Mouse (Mus musculus): ENCODE data around the gene Naaladl2. TPM values are rescaled to one million over a fixed set of nuclear protein-coding genes. Genes with fewer than 3 reads are reported as not detected.
"Not testable (repeated sequence)": the region's sequence is repeated elsewhere in the genome, so short reads cannot be mapped to it uniquely, and the experiment has no call there.

Gene Naaladl2
- polyA plus RNA-seq, 1 experiment from 2014 or later = 0.44 TPM

- Histone ChIP-seq H3K4me1 (replicated peaks) (no peaks in the 10 kb centered on the region), H3K4me3 (no peak overlapping the region), H3K9me3 (no peaks in the 10 kb centered on the region), H3K9ac (no peak overlapping the region), H3K36me3 (no peaks in the 10 kb centered on the region), H3K27me3 (no peaks in the 10 kb centered on the region), H3K27ac (no peak overlapping the region), H3K4me2 (no peak overlapping the region)
- WGBS = 75% methylated on average over 4 of the region's 4 CpGs
- ATAC-seq (ENCODE audit: low FRiP score) = no peak
Measured at GRCm38 (mm10) chr3:25074266-25074665, 69.8 kb downstream of the Naaladl2 start.

GRCm38 (mm10) chr3:25073821-25074220 is 70.2 kb downstream of the Naaladl2 start:
- Histone ChIP-seq H3K4me2 (no peak overlapping the region), H3K36me3 (no peaks in the 10 kb centered on the region)
- 46% methylated on average over 6 of the region's 6 CpGs for WGBS

GRCm38 (mm10) chr3:25063217-25063616 is 80.8 kb downstream of the Naaladl2 start:
- H3K4me1 ChIP-seq (replicated peaks) = no peaks in the 10 kb centered on the region
- 93% methylated on average over 4 of the region's 4 CpGs for WGBS
- no peak overlapping the region for H3K9ac ChIP-seq
- no peak overlapping the region for H3K4me2 ChIP-seq
- H3K27me3 ChIP-seq = no peaks in the 10 kb centered on the region
- no peak for ATAC-seq (ENCODE audit: low FRiP score)
- H3K27ac ChIP-seq = no peak overlapping the region
- H3K9me3 ChIP-seq = no peaks in the 10 kb centered on the region
- no peak overlapping the region for H3K4me3 ChIP-seq
- no peaks in the 10 kb centered on the region for H3K36me3 ChIP-seq

More at GRCm38 (mm10) chr3:25073821-25074220, 70.2 kb downstream of the Naaladl2 start:
- Histone ChIP-seq H3K27me3 (no peaks in the 10 kb centered on the region), H3K4me3 (no peak overlapping the region), H3K9me3 (no peaks in the 10 kb centered on the region), H3K4me1 (replicated peaks) (no peaks in the 10 kb centered on the region), H3K9ac (no peak overlapping the region), H3K27ac (no peak overlapping the region)
- no peak for ATAC-seq (ENCODE audit: low FRiP score)

GRCm38 (mm10) chr3:25052975-25053374 is 91.1 kb downstream of the Naaladl2 start:
- Histone ChIP-seq H3K9me3 (no peaks in the 10 kb centered on the region), H3K4me1 (replicated peaks) (no peaks in the 10 kb centered on the region), H3K36me3 (no peaks in the 10 kb centered on the region), H3K27me3 (no peaks in the 10 kb centered on the region), H3K4me3 (no peak overlapping the region), H3K27ac (no peak overlapping the region), H3K4me2 (no peak overlapping the region), H3K9ac (no peak overlapping the region)
- no peak for ATAC-seq (ENCODE audit: low FRiP score)
- 17% methylated on average over 2 of the region's 2 CpGs for WGBS

DNA sequence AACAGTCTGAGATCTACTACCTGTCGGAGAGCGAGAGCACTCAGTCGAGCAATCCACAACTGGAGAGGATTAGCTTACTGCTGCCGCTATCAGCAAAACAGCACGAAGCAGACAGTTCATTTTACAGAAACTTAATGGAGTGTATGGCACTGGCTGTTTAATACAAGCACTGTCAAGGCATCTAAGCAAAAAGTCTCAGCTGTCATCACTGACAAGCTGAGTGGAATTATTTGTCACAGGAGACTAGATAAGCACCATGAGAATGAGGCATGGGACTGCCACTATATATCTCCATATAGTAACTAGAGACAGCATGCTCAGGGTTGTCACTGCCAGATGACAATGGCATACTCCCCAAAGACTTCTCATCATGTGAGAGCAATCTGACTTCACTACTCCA is 124.1 kb downstream of the Naaladl2 start:
- peaks cover 5% of the 10 kb centered on the region for H3K4me1 ChIP-seq (replicated peaks)
- no peak overlapping the region for H3K9ac ChIP-seq
- WGBS = 57% methylated on average over 5 of the region's 5 CpGs
- H3K36me3 ChIP-seq = no peaks in the 10 kb centered on the region
- no peak overlapping the region for H3K4me2 ChIP-seq
- no peak overlapping the region for H3K27ac ChIP-seq
- ATAC-seq (ENCODE audit: low FRiP score) = no peak
- H3K9me3 ChIP-seq = no peaks in the 10 kb centered on the region
- H3K27me3 ChIP-seq = no peaks in the 10 kb centered on the region
- no peak overlapping the region for H3K4me3 ChIP-seq

GRCm38 (mm10) chr3:25010751-25011150 is 133.3 kb downstream of the Naaladl2 start:
- Histone ChIP-seq H3K27me3 (no peaks in the 10 kb centered on the region), H3K9me3 (no peaks in the 10 kb centered on the region), H3K4me3 (no peak overlapping the region), H3K36me3 (no peaks in the 10 kb centered on the region), H3K27ac (no peak overlapping the region), H3K4me2 (no peak overlapping the region), H3K9ac (no peak overlapping the region), H3K4me1 (replicated peaks) (no peaks in the 10 kb centered on the region)
- ATAC-seq (ENCODE audit: low FRiP score) = no peak
- WGBS = 94% methylated on average over 1 of the region's 1 CpGs

DNA sequence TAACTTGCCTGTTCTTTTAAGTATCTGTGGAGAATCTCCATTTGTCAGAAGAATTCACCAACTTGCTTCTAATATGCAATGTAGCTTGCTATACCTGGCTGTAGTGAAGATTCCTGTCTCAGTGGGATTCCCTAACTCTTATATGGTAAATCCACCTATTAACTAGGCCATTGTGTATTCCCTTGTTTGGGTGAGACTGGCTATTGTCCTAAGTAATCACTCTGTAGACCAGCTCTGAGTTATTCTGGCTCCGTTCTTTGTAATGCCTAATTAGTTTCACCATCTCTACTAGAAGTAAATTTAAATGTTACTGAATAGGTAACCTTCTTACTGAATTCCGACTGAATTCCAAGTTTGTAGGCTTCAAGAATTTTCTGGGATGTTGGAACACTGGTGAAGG is 137.3 kb downstream of the Naaladl2 start:
- H3K4me3 ChIP-seq; H3K4me1 ChIP-seq (replicated peaks); H3K27ac ChIP-seq; ATAC-seq (ENCODE audit: low FRiP score); H3K9me3 ChIP-seq; H3K27me3 ChIP-seq; H3K4me2 ChIP-seq; H3K9ac ChIP-seq; H3K36me3 ChIP-seq: not testable (repeated sequence)
- WGBS = 45% methylated on average over 2 of the region's 2 CpGs

GRCm38 (mm10) chr3:24992577-24992976 is 151.5 kb downstream of the Naaladl2 start:
- H3K4me2 ChIP-seq = no peak overlapping the region
- no peaks in the 10 kb centered on the region for H3K4me1 ChIP-seq (replicated peaks)
- no peak overlapping the region for H3K9ac ChIP-seq
- no peak overlapping the region for H3K4me3 ChIP-seq
- whole genome bisulfite sequencing = 43% methylated on average over 2 of the region's 2 CpGs
- no peaks in the 10 kb centered on the region for H3K27me3 ChIP-seq
- H3K36me3 ChIP-seq = no peaks in the 10 kb centered on the region
- ATAC-seq (ENCODE audit: low FRiP score) = 0 out of 2 replicates have a peak, but pooled peaks have one; percentile 17
- no peaks in the 10 kb centered on the region for H3K9me3 ChIP-seq
- no peak overlapping the region for H3K27ac ChIP-seq

- H3K36me3 ChIP-seq = no peaks in the 10 kb centered on the region
- ATAC-seq (ENCODE audit: low FRiP score) = no peak
- H3K27me3 ChIP-seq = no peaks in the 10 kb centered on the region
- H3K9me3 ChIP-seq = no peaks in the 10 kb centered on the region
- 59% methylated on average over 3 of the region's 3 CpGs for WGBS
- no peak overlapping the region for H3K4me3 ChIP-seq
- no peak overlapping the region for H3K4me2 ChIP-seq
- H3K9ac ChIP-seq = no peak overlapping the region
- H3K27ac ChIP-seq = no peak overlapping the region
- H3K4me1 ChIP-seq (replicated peaks) = no peaks in the 10 kb centered on the region
Measured at GRCm38 (mm10) chr3:24992078-24992477, 152.0 kb downstream of the Naaladl2 start.

DNA sequence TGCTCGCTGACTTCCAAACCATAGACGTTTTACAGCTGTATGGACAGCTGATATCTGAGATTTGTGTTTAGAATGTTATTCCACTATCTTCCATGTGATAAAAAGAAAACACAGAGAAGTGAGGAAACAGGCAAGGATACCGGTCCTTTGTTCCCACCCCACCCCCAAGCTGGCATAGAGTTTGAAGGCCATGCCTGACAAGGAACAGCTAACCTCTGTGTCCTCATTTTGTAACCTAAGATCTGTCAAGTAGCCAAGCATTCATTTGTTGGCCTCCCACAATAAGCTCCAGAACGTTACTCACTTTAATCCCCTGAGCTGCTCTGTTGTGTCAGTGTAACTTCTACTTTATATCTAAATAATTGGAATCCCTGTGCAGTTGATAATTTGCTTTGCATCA is 161.9 kb downstream of the Naaladl2 start:
- no peak overlapping the region for H3K9ac ChIP-seq
- no peak for ATAC-seq (ENCODE audit: low FRiP score)
- 80% methylated on average over 4 of the region's 4 CpGs for WGBS

DNA sequence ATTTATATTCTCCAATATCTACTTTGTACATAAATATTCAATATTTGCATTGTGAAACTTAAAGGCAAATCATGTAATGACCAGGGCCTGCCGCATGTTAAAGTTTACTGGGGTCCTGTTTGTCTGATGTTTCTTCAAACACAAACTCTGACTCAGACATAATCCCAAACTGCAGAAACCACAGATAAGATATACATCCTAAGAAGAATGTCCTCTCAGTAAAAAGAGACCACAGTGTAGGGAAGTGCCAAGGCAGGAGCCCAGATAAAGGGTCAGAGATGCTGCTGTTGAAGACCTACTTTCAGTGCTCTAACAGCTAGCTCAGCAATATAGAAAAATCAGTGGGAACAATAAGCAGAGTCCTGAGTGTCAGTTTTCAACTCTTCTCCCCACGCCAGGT is 201.9 kb downstream of the Naaladl2 start:
- Histone ChIP-seq H3K27ac (no peak overlapping the region), H3K4me2 (no peak overlapping the region), H3K9ac (no peak overlapping the region), H3K27me3 (no peaks in the 10 kb centered on the region), H3K4me3 (no peak overlapping the region), H3K9me3 (no peaks in the 10 kb centered on the region), H3K36me3 (no peaks in the 10 kb centered on the region), H3K4me1 (replicated peaks) (no peaks in the 10 kb centered on the region)
- 95% methylated on average over 2 of the region's 2 CpGs for WGBS
- no peak for ATAC-seq (ENCODE audit: low FRiP score)

More for the DNA sequence above, 161.9 kb downstream of the Naaladl2 start:
- H3K4me1 ChIP-seq (replicated peaks) = no peaks in the 10 kb centered on the region
- no peak overlapping the region for H3K27ac ChIP-seq
- no peak overlapping the region for H3K4me2 ChIP-seq
- no peaks in the 10 kb centered on the region for H3K36me3 ChIP-seq
- no peak overlapping the region for H3K4me3 ChIP-seq
- H3K9me3 ChIP-seq = no peaks in the 10 kb centered on the region
- H3K27me3 ChIP-seq = no peaks in the 10 kb centered on the region

DNA sequence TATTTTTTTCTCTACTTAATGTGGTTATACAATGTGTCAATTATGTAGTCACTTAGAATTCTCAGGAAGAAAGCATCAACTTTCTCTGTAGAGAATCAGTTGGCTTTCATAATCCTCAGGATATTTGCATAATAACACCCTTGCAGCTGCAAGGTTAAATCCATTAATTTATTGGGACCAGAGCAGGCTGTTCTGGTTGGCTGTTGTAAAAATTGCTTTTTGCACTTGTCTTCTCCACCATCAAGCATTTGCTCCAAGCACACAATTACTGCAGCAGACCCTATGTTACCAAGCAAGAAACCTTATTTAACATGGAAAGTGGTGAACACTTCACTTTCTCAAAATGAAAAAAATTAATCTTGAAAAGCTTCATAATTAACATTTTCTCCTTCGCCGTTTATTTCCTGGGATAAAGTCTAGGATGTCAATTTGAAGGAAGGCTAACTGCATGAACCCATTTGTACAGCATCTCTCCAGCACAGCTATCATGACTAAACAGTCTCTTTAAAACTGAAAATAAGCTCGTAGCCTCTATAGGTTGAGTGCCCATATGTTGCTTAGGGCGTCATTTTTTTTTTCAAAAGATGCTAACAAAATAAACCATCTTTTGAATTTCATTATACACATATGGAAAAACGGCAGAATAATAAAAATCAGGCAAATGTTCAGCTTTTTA is 205.4 kb downstream of the Naaladl2 start:
- Histone ChIP-seq H3K9me3 (no peaks in the 10 kb centered on the region), H3K4me1 (replicated peaks) (no peaks in the 10 kb centered on the region), H3K36me3 (no peaks in the 10 kb centered on the region), H3K4me3 (no peak overlapping the region), H3K27ac (no peak overlapping the region), H3K9ac (no peak overlapping the region), H3K27me3 (no peaks in the 10 kb centered on the region), H3K4me2 (no peak overlapping the region)
- 77% methylated on average over 5 of the region's 5 CpGs for WGBS
- ATAC-seq (ENCODE audit: low FRiP score) = no peak

GRCm38 (mm10) chr3:24921811-24922210 is 222.2 kb downstream of the Naaladl2 start:
- WGBS = 45% methylated on average over 2 of the region's 2 CpGs
- H3K4me2 ChIP-seq = no peak overlapping the region
- H3K9ac ChIP-seq = no peak overlapping the region
- no peak for ATAC-seq (ENCODE audit: low FRiP score)
- H3K4me3 ChIP-seq = no peak overlapping the region
- no peaks in the 10 kb centered on the region for H3K4me1 ChIP-seq (replicated peaks)
- H3K27ac ChIP-seq = no peak overlapping the region
- no peaks in the 10 kb centered on the region for H3K27me3 ChIP-seq
- H3K36me3 ChIP-seq = no peaks in the 10 kb centered on the region
- no peaks in the 10 kb centered on the region for H3K9me3 ChIP-seq
